Mouse (Mus musculus): ENCODE results near the gene Qpctl.

- TF ChIP-seq GATA1 (IDR thresholded peaks at IDR 0.05; ENCODE audit: borderline replicate concordance, low read length) (no peak), FLI1 (IDR thresholded peaks at IDR 0.05; ENCODE audit: low read length) (no peak)
Observed at GRCm38 (mm10) chr7:19124713-19125112, 24.4 kb downstream of the Qpctl start.
